Mouse (Mus musculus): Measurements from ENCODE around the gene Znrd1as.
"Not testable (repeated sequence)": the region's sequence is repeated elsewhere in the genome, so short reads cannot be mapped to it uniquely, and the experiment has no call there.

The Znrd1as gene

DNA sequence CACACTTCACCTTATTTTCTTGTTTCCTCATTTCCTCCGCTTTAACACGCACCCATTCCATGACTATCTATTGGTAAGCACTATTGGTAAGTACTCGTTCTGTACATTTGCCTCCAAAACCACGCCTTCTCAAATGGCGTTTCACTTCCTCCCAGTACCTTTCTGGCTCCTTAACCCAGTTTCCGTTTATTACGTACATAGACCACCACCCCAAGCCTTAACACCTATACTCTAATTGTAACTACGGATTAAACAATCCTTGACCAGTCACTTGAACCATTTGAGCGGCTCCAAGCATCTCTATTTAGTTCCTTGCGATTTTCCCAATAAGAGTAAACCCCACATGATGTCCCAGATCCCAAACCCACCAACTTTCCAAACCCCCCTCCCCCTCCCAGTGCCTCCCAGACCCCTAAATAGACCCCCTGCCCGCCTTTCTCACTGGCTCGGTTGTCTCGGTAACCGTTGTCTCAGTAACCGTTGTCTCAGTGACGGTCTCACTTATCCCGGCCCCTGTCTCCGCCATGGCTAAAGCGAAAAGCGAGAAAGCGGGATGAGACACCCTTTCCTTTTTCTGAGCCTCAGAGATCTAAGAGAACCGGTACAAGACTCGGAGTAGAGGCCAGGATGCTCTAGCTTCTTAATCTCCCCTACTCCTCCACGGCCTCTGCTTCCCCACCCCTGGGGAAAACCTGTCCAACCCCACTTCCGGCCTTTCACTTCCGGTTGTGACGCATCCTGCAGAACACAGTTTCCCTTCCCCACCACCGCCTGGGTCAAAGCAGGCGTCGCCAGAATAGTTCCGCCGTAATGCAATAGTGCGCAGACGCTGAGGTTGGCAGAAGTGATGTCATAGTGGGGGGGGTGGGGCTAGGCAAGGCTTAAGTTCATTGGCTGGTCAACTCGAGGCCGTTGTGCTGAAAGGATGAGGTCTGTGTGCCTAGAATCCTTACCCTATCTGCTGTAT is 7.1 kb upstream of the Znrd1as start, which contains the start of gene Ppp1r11:
Ppp1r11 (minus strand) TSS at position 761 of the 967 bp plus-strand sequence.
- peak; percentile 84 to 92 for DNase-seq (ENCODE audit: low spot score in 2 of 2)

DNA sequence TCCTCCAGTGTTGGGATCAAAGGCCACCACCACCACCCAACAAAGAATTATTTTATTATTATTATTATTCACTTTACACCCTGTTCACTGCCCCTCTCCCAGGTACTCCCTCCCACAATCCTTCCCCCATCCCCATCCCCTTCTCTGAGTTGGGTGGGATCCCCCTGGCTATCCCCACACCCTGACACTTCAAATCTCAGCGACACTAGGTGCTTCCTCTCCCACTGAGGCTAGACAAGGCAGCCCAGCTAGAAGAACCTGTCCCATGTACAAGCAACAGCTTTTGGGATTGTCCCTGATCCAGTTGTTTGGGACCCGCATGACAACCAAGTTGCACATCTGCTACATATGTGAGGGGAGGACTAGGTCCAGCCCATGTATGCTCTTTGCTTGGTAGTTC is 5.8 kb upstream of the Znrd1as start:
- no peak for DNase-seq (ENCODE audit: low spot score in 2 of 2)

DNA sequence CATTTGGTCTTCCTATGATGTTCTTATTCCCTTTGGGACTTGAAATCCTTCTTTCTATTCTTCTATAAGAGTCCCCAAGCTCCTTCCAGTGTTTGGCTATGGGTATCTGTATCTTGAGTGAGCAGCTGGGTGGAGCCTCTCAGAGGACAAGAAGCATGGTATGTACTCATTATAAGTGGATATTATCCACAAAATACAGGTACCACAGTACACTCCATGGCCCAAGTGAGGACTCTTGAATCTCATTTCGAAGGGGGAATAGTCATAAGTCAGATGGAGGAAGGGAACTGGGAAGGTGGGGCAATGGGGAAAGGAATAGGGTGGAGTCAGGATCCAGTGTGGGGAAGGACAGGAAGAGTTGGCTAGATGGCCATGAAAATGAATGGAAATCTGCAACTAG is 5.3 kb upstream of the Znrd1as start:
- no peak for DNase-seq (ENCODE audit: low spot score in 2 of 2)

DNA sequence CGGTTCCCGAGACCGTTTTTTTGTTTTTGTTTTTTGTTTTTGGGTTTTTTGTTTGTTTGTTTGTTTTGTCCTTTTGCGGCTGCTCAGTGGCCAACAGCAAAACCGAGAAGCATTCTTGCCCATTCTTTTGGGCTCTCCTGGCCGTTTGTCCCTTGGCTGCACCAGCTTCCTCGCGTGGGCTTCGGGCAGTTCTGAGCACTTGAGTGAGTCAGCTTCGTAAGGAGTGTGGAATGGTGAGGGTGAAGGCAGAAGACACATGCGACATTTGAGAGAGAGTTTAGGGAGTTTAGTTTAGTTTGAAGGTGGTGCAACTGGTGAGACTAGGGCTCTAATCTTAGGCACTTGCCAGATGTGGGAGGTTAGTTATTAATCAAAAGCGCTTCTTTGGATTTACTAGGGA is 492 bp downstream of the Znrd1as start:
- no peak for DNase-seq (ENCODE audit: low spot score in 2 of 2)

DNA sequence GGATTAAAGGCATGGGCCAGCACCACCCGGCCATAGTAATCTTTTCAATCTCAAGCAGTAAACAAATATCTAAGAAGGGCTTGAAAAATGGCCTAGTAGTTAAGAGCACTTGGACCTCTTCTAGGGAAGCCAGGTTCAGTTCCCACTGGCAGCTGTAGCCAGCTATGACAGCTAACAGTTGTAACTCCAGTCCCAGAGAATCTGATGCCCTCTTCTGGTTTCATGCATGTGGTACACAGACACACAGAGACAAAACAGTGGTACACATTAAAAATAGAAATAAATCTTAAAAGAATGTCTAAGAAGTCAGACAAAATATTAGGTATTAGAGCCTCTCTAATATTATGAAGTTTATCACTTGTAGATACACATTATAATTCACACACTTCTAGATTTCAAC is 2.7 kb downstream of the Znrd1as start:
- no peak for DNase-seq (ENCODE audit: low spot score in 2 of 2)

DNA sequence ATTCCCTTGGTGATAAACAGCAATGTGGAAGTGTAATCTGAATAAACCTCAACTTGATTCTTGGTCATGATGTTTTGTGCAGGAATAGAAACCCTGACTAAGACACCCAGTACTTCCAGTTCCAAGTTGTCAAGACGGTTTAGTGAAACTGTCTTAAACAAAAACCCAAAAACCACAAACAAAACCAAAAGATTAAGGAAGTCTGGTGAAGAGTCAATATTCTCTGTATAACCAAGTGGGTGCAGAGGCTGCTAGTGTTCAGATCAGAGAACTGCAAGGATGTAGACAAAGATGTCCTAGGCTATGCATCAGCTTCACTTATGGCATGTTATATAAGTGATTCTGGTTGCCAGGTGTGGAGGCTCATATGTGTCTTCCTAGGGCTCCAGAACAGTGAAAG is 8.5 kb downstream of the Znrd1as start:
- DNase-seq (ENCODE audit: low spot score in 2 of 2): no peak

DNA sequence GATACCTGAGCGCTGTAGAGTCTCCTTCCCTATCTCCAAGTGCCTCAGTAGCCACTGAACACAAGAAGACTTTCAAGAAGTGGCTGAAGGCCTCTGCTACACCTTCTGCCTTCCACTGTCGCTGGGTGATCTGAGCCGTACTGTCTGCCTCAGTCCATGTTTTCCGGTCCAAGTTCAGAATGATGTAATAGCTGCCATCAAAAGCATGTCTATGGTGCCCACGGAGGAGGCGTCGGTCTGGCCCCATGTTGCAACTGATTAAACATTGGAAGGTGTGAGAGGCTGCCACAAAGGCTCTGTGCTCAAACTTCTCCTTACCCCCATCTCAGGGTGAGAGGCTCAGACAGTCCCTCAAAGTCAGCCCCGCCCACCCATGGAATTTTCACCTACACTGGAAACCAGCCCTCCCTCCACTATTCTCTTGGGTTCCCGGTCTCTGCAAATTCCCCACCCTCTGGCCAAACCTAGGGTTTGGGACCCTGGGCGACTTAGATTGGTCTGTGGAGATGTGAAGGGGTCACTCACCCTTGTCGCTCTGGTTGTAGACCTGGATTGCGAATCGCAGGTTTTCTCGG is 12.0 kb downstream of the Znrd1as start:
- DNase-seq (ENCODE audit: low spot score in 2 of 2): no peak

DNA sequence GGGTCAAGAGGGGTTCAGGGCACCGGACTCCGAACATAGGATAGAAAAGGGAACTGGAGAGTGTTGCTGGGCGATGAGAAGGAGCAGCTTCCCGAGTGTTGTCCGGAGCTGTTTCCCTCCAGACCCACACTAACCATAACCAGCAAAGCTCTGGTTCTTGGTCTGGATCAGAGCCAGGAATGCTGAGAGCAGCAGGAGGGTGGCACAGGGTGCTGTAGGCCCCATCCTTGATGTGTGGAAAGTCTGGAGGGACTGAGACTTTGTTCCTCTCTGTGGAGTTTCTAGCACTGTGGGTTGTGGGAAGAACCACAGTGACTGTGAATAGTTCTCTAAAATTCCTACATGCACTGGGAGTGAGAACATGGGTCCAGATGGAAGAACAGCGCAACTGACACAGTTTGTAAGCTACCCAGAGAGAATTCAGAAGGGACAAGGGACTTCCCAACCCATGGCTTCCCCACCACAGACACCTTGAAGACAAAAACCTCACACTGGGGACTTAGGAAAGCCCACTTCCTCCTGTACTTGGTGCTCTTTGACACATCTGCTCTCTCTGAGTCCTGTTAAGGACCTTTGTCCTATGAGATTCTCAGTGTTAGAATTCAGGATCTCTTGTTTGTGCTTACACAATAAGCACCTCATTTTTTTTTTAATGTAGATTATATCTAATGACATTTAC is 12.9 kb downstream of the Znrd1as start:
- DNase-seq (ENCODE audit: low spot score in 2 of 2): no peak

DNA sequence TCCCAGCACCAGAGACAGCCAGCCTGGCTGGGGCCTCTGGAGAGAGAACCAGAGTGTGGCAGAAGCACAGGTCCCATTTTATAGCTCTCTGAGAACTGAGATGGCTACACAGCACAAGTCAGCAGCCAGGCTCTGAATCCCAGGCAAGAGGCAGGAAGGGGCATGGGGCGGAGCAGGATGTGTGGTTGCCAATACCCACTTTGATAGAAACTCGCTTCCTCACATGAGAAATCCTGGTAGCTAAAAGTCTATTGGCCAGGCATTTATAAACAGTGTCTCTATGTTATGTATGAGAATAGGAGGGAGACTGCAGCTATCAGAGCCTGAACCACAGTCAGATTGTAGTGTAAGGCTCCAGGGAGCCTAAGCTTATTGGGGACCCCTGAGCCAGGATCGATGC is 14.4 kb downstream of the Znrd1as start:
- no peak for DNase-seq (ENCODE audit: low spot score in 2 of 2)

DNA sequence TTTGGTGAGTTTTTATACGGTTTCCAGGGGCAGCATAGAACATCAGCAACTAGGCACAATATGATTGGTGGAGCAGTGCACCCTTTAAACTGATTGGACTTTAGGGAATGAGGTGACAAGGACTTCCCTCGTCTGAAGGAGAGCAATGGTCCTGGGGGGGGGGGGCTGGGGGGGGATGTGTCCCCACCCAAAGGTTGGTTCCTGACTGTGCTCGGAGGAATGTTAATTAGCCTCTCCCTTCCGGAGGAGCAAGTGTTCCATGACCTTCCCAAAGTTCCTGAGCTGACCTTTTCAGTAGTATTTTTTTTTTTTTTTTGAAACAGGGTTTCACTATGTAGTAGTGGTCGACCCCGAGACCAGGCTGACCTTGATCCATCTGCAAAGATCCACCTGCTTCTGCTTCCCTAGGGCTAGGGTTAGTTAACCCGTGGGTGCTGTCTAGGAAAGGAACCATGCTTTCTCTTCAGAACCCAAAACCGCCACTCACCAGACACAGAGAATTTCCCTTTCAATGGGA is 14.9 kb downstream of the Znrd1as start:
- no peak for DNase-seq (ENCODE audit: low spot score in 2 of 2)

DNA sequence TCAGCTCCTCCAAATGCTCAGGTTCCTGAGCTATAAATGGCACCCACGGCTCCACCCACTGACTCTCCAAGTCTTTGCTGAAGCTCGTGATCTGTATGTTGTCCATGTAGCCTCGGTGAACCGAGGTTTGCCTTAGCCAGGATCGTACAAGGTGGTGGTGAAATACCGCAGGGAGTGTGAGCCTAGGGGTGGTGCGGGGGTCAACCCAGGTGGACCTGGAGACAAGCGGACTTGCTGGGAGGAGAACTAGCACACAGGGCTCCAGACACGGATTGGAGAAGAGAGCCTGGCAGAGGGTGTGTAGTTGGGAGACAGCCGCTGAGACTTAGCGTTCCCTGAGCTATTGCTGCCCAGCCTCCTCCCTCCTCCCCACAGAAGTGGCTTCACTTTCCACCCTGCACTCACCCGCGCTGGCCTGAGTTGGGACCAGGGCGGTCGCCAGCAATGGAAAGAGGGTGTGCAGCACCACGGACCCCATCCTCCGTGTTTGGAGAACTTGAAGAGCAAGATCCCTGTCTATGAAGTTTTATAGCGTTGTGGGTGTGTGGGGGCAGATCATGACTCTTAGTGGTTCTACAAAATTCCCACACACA is 22.9 kb downstream of the Znrd1as start, which contains the start of gene 2410137M14Rik:
2410137M14Rik (minus strand) TSS at position 17 of the 593 bp plus-strand sequence.
- DNase-seq (ENCODE audit: low spot score in 2 of 2): peak in 1 of 2 experiments; percentile 24

DNA sequence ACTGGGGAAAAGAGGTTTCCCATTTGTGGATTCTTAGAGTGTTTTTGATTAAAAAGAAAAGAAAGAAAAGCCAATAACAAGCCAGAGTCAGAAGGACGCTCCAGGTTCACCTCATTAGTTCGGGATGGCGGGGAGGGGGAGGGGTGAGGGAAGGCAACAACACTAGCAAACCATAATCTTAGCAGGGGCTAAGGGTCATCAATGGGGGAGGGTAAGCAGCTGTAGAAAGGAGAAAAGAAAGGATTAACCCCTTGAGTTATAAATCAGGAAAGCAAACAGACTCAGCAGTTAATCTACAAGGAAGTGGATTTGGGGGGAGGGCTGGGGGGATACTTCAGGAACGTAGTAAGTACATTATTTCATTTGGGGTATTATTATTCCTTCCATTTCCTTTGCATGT is 23.5 kb downstream of the Znrd1as start:
- no peak for DNase-seq (ENCODE audit: low spot score in 2 of 2)

DNA sequence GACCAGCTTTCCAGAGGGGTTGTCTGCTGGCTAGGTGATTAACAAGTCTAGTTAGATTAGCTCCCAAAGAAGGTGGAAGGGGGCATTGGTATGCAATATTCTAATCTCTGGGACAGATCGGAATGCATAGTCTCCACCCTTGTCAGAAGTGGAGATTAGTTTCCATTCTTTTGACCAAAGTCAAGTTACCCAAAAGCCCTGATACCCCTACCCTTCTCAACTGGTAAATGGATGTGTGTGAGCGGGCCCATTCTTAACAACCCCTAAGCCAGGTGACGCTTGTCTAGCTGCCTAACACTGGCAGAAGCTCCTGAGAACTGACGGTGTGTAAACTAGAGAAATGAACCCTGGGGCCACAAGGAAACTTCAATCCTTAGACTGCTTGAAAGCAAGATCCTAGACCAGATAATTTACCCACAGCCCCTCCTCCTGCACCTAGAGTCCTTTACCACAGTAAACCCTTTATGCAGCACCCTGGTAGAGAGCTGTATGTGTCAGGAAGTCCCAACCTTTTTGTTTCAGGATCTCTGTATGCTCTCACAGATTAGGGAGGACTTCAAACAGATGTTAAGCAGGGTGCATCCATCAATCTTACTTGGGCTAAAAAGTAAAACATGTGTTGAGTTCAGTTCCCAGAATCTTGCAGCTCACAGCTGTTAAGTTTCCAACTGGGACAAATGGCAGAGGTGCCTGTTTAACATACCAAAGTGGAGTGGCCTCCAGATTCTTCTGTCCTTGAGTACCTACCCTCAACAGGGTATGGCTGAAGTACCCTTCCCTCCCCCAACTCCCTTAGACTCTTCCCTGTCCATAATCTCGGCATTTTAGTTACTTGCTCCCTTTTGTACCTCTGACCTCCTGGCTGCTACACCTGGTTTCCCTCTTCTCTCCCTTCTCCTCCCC is 24.1 kb downstream of the Znrd1as start:
- DNase-seq (ENCODE audit: low spot score in 2 of 2): no peak

DNA sequence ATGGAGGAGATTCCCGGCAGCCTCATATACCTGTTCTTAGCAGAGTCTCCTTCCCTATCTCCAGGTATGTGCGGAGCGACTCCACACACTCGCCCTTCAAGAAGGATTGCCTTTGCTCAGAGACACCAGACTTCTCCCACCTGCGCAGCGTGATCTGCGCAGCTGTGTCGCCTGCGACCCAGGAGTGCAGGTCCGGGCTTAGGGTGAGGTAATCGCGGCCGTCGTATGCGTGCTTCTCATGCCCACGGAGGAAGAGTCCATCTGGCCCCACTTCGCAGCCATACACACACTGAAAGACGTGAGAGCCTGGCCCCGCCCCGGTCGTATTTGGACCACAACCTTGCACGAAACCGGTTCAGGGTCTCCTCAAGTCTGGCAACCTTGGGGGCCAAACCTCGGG is 30.1 kb downstream of the Znrd1as start:
- DNase-seq (ENCODE audit: low spot score in 2 of 2): no peak

DNA sequence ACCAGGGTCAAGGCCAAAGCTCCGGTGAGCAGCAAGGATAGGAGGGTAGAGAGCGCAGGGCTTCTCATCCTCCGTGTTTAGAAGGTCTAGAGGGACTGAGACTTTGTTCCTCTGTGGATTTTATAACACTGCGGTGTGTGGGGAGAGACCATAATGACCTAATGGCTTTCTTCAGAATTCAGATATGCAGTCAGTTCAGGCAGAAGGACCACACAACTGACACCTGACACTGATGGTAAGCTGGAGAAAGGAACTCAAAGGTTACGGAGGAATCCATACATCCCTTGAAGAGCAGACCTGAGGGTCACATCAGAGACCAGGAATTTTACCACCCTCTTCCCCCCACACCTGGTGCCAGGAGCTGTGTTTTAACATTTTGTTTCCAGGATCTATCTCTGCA is 31.0 kb downstream of the Znrd1as start, which contains the start of gene H2-M5:
H2-M5 (minus strand) TSS at position 101 of the 400 bp plus-strand sequence.
- no peak for DNase-seq (ENCODE audit: low spot score in 2 of 2)

DNA sequence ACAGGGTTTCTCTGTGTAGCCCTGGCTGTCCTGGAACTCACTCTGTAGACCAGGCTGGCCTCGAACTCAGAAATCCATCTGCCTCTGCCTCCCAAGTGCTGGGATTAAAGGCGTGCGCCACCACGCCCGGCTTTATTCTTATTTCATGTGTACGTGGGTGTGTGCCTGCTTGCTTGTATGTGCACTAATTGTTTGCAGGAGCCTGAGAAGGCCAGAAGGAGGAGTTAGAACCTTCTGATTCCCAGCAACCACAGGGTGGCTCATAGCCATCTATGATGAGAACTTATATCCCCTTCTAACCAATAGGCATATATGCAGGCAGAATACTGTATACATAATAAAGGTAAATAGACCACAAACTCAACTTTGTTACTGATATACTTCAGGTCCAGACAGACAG is 32.2 kb downstream of the Znrd1as start:
- DNase-seq (ENCODE audit: low spot score in 2 of 2): not testable (repeated sequence)

DNA sequence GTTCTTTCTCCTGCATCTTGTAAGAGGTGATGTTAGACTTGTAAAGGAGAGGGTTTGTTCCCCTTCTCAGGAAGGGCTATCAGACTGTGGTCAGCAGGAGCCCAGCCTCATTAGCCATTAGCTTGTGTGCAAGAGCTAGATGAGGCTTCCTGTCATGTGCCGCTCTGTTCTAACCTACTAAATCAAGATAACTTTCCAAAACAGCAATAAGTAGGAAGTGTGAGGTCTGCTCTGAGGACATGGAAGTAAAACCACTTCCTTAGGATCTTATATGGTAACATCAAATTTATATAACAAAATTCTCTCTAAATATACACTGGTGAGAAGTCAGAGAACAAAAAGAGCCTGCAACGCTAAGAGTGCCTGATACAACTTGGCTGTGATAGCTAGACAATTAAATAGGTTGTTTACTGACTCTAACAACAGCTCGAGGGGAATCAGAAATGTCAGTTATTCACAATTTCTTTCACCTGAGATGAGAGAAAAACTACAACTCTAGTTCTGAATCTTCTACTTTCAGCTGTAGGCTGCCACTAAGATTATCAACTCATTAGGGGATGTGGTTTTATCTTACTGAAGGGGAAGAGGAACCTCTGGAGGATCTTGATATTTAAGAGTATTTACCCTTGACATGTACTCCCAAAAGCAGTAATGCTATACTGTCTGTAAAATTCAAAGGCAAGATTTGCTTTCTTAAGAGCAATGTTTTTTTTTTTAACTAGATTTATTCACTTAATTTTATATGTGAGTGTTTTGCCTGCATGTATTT is 34.1 kb downstream of the Znrd1as start:
- DNase-seq (ENCODE audit: low spot score in 2 of 2): no peak

DNA sequence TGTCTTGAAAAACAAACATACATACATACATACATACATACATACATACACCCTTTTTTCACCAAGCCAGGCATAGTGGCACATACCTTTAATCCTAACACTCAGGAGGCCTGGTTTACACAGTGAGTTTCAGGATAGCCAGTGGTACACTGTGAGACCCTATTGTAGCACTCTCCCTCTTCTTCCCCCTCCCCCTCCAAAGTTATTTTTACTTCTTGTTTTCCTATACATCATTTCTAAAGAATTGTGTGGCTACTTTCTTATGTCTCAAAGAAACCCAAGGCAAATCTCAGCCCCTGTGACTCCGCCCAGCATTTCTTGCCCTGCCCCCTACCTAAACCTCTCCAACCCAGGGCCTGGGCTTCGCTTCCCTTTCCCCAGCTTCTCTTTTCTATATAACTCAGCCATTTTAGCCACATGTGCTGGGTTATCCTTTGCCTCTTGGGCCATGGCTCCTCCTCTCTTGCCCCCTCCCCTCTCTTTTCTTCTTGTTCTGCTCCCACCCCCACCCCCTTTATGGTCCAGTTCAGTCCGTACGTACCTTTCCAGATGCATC is 35.5 kb downstream of the Znrd1as start:
- no peak for DNase-seq (ENCODE audit: low spot score in 2 of 2)

DNA sequence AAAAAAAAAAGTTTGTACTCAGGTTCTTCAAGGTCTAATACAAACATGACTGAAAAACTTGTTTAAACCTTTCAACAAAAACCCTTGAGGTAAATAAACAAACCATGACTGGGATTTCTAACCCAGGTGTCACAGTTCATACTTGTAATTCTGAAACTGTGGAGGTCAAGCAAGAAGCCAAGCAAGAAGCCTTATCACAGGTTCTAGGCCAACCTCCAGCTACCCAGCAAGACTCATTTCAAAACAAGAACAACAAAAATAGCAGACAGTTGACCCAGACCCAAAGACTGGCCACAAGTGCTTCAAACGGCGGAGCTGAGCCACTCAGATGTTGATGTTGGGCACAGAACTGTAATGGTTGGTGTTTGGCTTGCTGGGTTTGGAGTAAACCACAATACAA is 36.1 kb downstream of the Znrd1as start:
- no peak for DNase-seq (ENCODE audit: low spot score in 2 of 2)

DNA sequence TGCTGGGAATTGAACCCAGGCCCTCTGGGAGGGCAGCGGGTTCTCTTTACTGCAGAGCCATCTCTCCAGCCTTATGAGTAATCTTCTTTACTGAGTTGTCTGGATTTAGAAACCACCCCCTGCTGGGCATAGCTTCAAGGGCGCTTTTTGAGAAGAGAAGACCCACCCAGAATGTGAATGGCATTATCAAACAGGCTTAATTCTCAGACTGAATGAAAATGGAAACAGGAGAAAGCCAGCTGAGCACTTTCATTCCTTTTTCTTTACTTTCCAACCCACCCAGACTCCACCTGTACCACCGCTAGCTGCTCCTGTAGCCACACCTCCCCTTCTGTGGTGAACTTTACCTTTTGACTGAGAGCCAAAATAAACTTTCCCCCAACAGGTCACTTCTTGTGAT is 37.1 kb downstream of the Znrd1as start:
- DNase-seq (ENCODE audit: low spot score in 2 of 2): no peak

Data from frontal cortex, postnatal 25 days (tissue).